Mouse (Mus musculus) frontal cortex, adult (tissue): ENCODE measurements at regions not wholly inside any gene's neighbourhood (a gene's known extent, or its start where the extent isn't known, plus 50 kb on each side); places are given as distances from the start of the nearest gene placed in this dataset.

Experiments used
- ATAC-seq: cut with Nextera tagmentation; 2 replicates; pipeline ENCODE4 v1.9.2; 2017; ENCODE audit warnings: mild to moderate bottlenecking, moderate library complexity, mixed read lengths; ENCODE audit not compliant: low TSS enrichment

DNA sequence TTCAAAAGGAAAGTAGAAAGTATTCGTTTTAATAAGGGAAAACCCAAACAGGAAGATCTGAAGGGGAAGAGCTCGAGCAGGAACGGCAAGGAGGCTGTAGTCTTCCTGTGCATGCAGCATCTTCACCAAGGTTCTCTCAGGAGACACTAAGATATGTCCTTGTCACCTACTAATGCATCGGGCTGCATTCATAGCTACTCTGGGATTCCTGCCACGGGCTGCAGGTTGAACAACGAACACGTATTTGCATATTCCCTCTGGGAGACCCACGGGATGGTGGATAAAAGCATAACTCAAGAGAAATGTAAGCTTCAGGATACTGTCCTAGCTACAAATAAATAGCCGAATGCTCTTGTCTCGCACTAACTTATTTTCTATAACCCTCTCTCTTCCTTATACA lies 197.7 kb downstream of the Gm11361 start:
- no peak for ATAC-seq

DNA sequence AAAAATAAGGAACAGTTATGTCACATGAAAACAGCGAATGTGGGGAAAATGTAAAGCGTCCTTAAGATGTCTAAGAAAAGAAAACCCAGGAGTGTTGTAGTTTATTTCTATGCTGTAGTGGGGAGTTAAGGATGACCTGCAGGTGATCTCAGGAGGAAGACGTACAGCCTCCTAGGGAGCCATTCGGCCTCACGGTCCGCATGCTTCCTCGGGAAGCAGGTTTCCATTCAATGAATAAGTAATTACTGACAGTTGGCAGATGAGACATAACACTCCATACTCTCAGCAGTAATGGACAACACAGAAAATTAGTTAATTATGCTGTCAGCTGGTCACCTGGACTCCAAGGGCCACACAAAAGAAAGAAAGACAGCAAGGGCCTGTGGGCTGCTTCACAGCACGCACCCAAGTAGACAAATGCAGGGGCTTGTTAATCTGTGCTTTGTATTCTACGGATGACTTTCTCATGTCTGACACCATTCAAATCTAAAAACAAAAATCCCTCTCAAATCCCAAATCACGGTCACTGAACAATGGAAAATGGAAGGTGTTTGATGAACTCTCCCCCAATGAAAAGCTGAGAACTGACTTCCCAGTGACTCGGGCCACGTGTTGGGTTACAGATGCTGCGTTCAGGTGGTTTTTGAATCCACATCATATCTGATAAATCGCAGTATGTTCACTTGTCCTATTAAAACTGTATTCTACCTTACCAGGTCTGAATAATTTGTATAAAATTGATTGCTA lies 193.5 kb downstream of the Gm11361 start:
- no peak for ATAC-seq

DNA sequence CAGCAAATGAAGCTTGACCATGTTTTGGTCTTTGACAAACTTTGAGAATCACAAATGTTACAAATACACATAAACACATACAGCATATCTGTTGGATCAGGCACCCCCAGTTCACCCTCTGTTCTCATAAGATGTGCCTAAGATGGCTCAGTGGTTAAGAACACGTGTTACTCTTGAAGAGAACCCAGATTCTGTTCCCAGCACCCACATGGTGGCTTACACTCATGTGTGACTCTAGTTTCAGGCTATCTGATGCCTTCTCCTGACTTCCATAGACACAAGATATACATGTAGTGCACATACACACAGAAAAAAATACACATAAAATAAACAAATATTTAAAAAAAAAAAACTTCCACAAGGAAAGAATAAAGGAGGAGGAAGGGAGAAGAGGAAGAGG lies 191.7 kb downstream of the Gm11361 start:
- no peak for ATAC-seq

DNA sequence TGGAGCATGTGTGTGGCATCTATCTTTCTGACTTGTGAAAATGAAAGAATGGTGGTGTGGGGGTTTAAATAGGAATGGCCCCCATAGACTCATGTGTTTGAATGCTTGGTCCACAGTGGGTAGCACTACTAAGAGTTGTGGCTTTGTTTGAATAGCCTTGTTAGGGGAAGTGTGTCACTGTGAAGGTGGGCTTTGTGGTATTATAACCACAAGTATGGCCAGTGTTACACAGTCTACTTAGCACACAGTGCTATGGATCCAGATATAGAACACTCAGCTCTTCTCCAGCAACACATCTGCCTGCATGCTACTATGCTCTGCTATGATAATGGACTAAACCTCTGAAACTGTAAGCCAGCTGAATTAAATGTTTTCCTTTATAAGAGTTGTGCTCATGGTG lies 184.9 kb downstream of the Gm11361 start:
- no peak for ATAC-seq

DNA sequence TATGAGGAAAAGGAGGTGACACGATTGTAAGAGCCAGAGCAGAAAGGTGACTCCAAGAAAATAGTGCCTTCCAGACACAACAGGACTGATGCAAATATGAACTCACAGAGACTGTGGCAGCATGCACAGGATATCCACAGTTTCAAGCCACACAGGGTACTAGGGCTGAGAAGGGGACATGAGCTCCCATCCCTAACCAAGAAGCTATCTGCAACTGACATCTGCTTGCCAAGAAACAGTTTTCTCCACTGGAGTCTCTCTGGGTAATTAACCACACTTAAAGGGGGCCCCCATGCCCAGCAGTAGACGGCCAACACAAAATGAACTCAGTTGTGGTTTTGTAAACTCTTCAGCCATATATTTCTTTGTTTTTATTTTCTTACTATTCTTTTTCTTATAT lies 176.1 kb downstream of the Gm11361 start:
- ATAC-seq, result no peak

DNA sequence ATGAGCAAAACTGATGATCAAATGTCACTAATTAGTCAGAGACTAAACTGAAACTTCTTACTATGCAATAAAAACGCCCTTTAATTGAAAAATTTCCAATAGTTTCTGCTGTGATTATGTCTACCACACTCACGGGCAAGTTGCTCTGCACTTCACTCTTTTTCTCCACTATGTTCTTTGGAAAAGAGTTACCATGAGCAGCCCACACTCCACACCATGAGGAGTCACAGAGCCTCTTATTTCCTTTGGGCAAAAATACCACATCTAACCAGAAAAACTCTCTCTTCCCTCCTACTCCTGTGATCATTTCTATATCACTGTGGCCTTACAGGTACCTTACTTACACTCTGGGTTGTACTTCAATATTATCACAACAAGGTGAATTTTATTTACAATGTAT lies 174.7 kb downstream of the Gm11361 start:
- ATAC-seq, result peak; percentile 80; the same call in 1 of the 2 replicates

DNA sequence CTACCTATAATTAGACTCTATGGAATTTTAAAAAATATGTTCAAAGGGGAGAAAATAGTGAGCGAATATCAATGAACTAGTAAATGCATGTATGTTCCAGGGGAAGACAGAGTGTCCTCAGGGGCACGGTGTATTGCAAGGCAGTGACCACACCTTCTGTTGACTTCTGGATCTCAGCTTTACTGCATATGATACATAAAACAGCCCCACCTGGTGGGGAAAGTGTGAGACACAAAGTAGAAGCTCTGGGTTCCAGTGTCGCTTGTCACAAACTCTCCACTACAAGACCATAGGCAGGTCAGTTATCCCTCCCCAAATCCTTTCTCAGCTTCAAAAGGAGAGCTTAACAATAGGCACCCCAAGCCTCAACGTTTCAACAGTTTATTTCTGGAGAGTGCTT lies 168.8 kb downstream of the Gm11361 start:
- peak; percentile 47; the same call in 1 of the 2 replicates for ATAC-seq

DNA sequence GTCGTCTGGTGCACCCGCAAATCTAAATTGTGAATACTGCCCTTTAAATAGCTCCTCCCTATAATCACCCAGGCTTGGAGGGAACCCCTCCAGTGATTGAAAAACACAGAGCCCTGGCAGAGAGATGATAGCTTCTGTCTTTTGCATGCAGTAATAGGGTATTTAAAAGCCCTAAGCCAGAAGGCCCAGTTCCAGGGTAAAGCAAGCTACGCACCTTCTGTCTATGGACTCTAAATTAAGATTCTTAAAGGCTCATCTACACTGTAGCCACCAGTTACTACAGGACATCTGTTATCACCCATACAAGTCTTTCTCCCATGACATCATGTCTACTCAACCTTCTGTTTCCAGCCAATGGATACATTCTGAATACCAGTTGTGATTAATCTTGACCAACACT lies 167.8 kb downstream of the Gm11361 start:
- peak; percentile 20; the same call in 1 of the 2 replicates for ATAC-seq

DNA sequence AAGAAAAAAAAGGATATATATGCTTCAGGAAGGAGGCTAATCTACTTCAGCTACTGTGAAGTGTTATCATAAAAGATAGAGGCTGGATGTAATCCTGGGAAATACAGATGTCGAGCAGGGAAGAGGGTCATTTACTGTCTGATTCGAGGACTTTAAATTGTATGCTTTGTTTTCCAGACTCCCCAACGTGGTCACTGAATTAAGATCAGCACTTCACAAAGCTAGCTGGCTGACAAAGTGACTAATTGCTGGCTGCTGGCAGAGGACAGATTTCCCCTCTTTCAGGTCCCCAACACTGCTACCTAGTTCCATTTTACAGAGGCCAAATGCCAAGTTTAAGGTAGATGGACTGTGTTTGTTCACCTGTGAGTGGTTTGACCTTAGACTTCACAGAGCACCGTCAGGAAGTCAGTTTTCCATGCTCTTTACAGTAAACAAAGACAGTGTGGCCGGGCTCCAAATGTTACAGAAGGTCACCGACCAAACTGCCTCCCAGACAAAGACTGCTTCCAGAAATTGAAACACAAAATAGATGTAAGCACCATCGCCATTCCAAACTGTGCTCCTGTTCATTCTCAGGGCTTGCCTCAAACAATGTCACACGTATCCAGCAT lies 167.2 kb downstream of the Gm11361 start:
- no peak for ATAC-seq

DNA sequence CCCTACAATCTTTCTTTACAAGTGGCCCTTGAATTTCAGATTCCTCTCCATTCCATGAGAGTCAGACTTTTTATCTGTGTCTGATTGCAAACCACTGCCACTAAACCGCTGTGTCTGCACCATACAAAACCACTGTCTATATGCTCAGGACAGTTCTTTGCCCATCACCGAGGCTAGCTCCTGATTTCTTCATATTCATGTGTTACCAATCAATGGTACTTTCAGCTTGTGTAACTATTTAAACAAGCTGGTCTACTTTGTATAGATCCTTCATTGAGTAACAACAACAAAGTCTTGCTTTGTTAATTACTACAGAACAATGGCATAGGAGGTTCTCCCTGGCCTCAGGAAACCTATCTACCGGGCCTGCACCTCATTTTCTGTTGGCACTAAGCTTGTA lies 164.0 kb downstream of the Gm11361 start:
- no peak for ATAC-seq

DNA sequence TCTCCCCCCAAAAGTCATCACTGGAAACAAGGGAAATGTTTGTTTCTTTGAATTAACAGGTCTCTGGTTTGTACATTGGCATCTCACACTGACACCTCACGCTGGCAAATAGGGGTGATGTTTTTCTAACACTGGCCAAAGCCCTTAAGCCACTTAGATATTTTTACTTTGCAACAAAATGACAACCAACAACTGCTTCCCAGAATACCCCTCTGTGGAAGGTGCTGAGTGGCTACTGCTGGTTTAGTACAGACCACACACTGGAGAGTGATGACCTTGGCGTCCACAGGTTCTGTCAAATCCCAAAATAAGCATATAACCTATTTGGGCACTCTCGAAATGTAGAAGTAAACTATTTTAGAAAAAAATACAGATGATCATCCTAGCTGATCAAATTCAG lies 163.3 kb downstream of the Gm11361 start:
- no peak for ATAC-seq

DNA sequence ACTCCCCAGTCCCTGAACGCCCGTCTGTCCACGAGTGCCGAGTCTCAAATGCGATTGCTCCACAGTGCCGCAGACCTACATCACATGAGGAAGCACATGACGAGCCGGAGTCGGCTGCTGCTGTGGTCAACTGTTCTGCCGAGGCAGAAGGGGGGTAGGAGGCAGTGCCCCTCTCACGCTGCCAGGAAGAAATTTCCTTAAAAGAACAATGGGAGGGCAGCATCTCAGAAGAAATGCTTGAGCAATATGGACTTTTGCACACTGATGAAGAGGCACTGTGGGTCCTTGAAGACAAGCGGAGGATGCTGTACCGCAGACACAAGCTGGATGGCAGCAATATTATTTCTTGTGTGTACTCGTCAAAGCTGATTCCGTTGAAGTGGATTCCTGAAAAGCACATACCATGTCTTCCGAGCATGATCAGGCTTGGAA lies 162.6 kb downstream of the Gm11361 start:
- ATAC-seq, result peak; percentile 69

DNA sequence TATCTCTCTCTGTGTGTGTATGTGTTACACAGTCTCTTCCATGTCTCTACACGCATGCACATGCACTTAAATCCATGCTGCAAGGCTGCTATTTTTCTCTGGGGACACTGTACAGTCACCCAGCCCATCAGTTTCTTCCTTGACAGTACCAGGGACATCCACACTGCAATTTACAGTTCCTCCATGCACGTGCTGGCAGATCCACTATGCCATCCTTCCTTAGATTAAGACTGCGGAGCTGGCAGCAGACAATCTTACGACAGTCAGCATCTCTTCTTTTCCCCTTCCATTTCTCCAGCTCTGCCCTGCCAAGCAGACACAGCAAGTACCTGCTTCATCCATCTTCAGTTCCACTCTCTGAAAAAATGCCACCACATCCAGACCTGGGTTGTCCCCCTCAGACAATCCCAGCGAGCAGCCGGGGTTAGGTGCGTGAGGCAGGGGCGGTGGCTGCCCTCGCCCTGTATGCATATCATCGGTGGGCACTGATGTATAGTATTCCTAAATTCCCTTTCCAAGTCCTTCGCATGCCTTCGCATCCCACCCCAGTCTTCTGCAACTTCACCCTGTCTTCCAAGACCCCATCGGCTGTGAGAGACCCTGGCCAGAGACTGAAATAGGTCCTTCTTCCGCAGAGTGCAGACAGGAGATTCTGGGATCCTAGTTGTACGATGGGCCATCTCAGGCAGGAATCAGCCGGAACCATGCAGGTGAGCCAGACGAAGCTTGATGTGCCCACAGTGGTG lies 161.8 kb downstream of the Gm11361 start:
- ATAC-seq, result peak; percentile 11

DNA sequence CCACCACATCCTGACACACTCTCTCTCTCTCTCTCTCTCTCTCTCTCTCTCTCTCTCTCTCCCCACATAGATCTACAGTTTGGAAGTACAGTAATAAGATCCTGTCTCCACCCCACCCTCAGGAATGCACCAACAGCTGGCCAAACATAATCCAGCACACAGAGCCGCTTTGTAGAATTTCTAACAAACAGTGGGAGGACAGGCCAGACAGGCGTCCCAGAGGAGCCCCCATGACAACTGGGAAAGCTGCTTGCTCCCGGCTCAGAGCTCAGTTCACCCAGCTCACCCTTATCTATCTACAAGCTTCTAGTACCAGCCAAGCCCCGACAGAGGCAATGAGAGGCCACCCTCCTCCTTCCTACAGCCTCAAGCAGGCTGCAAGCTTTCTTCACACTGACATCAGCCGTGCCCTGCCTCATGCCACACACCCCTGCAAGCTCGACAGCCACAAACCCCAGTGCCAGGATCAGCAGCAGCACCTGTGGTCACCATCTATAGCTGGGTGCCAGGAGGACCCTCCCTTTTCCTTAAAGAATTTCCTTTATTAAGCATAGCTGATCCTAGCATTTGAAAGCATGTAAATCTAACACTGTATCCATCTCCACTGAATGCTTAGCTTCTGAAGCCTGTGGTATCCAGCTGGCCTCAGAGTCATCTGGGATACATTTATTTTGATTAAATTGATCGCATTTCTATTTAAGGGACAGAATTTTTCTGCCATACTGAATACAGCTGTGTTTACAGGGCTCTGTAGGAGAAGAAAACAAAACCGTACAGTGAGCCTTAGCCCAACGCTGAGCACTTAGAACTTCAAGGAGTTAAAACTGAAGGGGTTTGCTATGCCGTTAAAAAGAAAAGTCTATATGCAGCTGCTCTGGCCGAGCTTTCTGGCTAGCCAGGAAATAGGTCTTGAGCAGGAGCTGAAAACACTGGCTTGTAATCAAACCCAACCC lies 160.9 kb downstream of the Gm11361 start:
- ATAC-seq, result peak; percentile 36

DNA sequence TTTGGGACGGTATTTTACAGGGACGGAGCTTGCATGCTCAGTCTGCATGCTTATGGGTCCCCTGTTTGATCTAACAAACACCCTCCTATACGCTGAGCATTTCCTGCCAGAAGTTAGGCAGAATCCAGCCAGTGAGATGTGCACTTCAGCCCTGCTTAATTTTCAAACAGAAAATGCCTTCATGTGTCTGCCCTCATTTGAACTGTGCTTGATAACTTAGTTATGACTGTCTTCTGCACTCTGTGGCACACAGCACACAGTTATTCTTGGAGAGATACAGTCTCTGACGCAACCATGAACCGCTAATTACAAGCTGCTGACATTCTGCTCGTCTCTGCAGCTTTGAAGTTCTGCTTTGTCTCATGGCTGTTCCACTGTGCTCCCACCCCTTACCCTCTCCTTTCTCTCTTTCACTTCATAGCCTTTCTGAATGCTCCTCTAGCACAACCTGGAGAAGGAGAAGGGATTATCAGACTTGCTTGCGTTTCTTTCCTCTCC lies 160.2 kb downstream of the Gm11361 start:
- peak; percentile 25 for ATAC-seq

DNA sequence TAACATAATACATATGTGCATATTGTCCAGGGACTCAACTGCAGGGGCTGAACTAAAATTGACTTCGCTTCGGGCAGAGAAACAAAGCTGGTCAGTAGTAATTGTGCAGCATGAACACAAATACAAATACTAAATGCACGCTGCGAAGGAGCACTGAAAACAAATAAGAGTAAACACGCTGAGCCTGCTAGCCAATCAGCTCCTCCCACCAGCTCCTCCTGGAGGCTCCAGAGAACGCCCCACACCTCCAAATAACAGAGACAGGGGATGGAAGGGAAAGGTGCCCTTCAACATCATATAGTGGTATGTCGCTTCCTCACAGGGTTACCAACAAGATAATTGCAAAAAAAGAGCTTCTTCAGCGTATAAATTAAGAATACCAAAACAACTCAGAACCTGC lies 159.6 kb downstream of the Gm11361 start:
- peak; percentile 25; the same call in 1 of the 2 replicates for ATAC-seq

DNA sequence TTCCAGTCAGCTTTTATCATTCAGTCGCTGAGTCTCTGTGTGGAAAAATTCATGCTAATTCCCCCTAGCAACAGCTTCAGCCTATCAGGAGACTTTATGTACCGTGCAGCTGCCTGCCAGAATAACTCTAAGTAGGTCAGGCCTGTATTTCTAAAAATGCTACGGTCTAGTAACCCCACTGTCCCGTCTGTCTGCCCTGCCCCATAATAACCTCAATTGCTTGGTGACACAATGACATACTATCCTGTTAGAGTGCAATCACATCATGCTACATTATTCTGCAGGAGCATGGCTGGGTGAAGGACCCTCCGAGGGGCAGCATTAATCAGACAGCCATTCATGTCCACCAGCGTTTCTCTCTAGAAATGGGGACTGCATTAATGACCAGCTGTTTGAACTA lies 158.9 kb downstream of the Gm11361 start:
- peak; percentile 38 for ATAC-seq

DNA sequence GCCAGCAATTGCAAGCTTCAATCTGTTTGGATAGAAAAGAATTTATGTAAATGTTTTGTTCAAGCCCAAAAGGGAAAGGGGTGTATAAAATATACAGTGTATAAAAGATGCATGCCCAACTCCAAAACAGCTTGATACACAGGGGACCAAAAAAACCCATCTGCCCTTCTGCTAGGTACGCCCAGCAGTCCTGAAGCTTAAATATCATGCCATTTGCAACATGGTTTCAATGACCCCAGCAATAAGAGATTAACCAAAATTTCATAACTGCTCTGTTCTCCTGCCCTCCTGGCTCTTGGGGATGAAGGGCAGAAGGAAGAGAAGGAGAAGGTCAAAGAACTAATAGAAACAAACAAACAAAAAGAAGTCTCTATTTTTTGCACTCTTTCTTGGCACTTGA lies 158.4 kb downstream of the Gm11361 start:
- ATAC-seq, result no peak

DNA sequence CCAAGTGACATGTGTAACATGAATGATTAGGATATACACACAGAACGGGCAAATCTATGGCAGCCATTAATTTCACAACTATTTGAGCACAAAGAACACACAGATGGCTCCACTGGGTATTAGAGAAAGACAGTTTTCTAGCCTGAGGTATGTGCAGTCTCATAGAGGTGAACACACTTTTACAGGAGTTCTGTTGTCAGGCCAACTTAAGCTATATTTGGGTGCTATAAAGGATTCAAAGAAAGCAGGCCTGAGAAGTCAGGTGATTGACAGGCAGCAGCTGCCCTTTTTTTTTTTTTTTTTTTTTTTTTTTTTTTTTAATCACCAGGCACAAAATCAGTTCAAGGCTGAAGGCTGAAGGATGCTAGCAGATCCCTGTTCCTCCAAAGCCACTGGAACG lies 153.0 kb downstream of the Gm11361 start:
- ATAC-seq, result no peak

DNA sequence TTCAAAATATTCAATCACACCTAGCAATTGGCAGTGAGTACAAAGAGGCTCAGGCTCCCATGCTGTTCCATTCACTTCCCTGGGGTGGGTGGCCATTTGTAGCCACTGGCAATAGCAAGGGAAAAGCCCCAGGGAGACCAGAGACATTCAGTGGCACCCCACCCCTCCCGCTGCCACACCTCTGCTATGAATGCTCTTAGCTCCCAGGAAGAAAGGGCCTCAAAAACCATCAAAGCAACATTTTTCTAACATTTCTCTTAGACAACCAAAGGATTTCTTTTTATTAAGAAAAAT lies 152.2 kb downstream of the Gm11361 start:
- no peak for ATAC-seq

DNA sequence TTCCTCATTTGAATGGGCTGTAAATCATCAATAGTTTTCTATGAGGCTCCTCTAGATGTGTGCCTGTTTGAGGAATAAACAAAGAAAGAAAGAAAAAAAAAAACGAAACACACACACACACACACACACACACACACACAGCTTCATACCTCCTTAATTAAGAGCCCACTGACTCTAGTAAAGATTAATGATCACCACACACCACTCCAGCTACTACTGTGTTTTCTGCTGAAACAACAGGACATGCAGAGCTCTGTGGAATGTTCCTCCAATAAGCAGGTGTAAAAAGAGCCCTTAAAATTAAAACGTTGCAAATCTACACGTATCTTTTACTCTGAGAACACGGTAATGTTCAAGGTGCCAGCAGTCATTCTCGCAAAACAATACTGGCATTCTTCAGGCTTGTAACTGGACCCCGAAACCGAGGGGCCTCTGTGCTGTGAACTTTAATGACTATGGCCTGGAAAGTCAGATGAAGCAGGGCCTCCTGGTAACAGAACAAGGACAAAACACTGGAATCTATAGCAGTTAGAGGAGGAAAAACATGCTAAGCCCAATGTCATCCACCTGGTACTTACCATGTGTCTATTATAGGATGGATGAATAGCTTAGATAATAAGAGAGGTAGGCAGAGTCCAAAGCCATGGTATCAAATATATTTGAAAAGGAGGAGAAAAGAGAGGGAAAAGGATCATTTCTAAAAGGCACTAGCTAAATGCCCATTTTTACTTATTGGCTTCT lies 151.7 kb downstream of the Gm11361 start:
- ATAC-seq, result no peak
